Mouse (Mus musculus): Measurements from ENCODE around the gene Lrrc8d.

The Lrrc8d gene

DNA sequence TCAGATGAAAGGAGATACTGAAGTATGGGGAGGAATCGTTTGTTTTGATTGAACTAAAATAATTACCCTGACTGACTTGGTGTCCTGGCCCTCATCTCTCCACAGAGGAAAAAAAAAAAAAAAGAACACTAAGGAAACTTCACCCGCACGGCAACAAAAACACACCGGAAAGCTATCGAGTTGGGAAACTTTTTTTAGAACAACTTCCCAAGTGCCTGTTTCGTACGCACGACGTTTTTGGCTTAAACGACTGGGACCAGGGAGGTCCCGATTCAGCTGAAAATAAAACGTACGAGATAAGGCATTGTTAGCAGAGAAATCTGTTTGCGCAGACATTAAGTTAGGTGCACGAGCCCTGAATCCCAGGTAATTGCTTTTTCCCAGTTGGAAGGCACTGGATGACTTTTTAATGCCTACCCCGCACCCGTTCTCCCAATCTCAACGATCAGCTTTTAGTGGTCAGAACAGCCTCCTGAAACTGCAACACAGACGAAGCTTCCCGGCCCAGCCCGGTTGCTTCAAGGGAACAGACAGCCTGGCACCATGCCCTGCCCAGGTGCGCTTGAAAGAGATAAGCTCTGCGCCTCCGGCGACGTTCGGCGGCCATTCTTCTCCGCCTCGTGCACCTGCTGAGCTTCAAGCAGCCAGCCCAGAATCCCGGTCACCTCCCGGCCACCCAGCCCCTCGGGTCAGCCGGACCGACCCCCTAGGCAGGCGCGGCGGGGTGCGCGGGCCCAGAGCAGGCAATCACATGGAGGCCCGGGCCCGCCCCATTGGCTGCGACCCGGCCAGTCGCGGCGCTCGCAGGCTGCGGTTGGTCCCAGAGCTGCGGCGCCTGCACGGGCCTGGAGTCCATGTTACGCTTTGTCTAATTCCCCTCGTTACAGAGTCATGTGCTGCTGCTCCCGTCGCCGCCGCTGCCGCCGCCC is at the start of gene Lrrc8d:
Lrrc8d (plus strand) TSS at position 829 of the 929 bp plus-strand sequence.
- DNase-seq (ENCODE audit: low read depth, low spot score): peak; percentile 67

DNA sequence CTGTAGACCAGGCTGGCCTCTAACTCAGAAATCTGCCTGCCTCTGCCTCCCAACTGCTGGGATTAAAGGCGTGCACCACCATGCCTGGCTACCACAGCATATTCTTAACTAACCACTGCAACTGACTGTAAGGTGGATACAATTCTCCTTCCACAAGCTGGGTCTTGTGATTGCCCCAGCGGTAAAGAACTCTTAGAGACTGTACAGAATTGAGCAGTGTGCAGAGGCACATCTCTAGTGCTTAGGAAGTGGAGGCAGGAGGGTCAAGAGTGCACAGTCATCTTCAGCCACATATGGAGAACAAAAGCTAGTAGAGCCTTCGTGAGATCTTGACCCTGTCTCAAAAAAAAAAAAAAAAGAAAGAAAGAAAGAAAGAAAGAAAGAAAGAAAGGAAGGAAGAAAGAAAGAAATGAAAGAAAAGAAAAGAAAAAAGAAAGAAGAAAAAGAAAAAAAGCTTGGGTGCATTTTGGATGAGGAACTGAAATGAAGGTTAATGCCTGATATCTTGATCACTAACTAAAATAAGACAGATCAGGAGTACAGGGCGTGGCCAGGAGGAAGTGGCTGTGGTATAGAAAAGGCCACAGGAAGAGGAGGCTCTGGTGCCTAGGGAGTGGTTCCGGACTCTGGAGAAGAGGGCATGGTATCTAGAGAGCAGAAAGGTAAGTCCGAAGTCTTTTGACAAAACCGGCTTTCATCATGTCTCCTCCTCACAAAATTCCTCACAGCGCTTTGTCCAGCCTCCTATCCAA is 48.9 kb upstream of the Lrrc8d start:
- no peak for DNase-seq (ENCODE audit: low read depth, low spot score)

GRCm38 (mm10) chr5:105651561-105651991 is 48.2 kb upstream of the Lrrc8d start:
- DNase-seq (ENCODE audit: low read depth, low spot score): no peak

- no peak for DNase-seq (ENCODE audit: low read depth, low spot score)
Observed at GRCm38 (mm10) chr5:105654237-105655063, 45.3 kb upstream of the Lrrc8d start.

- no peak for DNase-seq (ENCODE audit: low read depth, low spot score)
Observed at GRCm38 (mm10) chr5:105655100-105655734, 44.6 kb upstream of the Lrrc8d start.

DNA sequence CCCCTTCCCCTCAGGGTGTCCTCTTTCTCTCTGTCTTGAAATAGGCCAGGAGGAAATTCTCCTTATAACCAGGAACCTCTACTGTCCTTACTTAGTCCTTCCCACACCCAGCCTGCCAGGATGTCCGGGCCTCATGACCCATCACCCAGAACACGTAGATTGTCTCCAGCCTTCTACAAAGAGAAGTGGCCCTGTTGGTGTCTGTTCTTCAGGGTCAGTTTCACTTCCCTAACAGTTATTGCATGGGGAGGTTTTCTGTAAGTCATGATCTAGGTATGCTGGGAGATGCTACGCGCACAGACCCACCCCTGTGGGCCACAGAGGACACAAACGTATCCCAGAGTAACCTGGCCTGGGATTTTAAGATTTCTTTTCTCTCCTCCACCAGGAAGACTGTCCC is 37.9 kb upstream of the Lrrc8d start:
- DNase-seq (ENCODE audit: low read depth, low spot score): no peak

GRCm38 (mm10) chr5:105666930-105667329 is 32.8 kb upstream of the Lrrc8d start:
- DNase-seq (ENCODE audit: low read depth, low spot score): no peak

GRCm38 (mm10) chr5:105667411-105667810 is 32.4 kb upstream of the Lrrc8d start:
- no peak for DNase-seq (ENCODE audit: low read depth, low spot score)

- no peak for DNase-seq (ENCODE audit: low read depth, low spot score)
Observed at GRCm38 (mm10) chr5:105669086-105669485, 30.7 kb upstream of the Lrrc8d start.

GRCm38 (mm10) chr5:105669508-105670353 is 30.0 kb upstream of the Lrrc8d start:
- DNase-seq (ENCODE audit: low read depth, low spot score): no peak

- DNase-seq (ENCODE audit: low read depth, low spot score): no peak
Observed at GRCm38 (mm10) chr5:105672332-105672731, 27.4 kb upstream of the Lrrc8d start.

DNA sequence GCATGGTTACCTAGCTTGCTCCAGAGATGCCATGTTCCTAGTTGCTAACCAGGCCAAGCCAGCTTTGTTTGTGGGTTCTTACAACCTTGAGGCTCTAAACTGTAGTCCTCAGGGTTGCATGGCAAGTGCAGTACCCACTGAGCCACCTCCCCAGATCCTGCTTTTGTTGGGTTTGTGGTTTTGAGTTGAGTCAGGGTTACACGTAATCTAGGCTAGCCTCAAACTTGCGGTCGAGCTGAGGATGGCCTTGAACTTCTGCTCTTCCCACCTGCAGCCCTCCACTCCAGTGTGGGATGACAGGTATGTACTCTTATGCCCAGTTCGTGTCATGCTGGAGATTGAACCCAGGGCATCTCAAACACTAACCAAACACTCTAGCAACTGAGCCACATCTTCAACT is 24.3 kb upstream of the Lrrc8d start:
- DNase-seq (ENCODE audit: low read depth, low spot score): no peak

GRCm38 (mm10) chr5:105677071-105677470 is 22.7 kb upstream of the Lrrc8d start:
- DNase-seq (ENCODE audit: low read depth, low spot score): no peak

- no peak for DNase-seq (ENCODE audit: low read depth, low spot score)
Observed at GRCm38 (mm10) chr5:105678243-105678642, 21.5 kb upstream of the Lrrc8d start.

DNA sequence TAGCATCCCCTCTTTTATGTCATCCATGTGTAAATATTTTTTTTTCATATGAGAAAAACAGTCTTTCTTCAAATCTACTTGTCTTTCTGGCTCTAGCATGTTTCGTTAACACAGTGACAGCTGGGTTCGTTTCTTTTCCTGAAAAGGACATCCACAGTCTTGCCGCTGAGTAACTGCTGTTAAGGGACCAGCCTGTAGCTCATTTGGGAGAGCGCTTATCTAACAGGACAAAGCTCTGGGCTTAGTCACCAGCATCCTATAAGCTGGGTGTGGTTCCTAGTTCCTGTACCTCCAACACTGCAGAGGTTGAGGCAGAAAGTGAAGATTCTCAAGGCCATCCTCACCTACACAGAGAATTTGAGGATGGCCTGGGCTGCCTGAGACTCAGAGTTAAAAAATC is 20.5 kb upstream of the Lrrc8d start:
- no peak for DNase-seq (ENCODE audit: low read depth, low spot score)

DNA sequence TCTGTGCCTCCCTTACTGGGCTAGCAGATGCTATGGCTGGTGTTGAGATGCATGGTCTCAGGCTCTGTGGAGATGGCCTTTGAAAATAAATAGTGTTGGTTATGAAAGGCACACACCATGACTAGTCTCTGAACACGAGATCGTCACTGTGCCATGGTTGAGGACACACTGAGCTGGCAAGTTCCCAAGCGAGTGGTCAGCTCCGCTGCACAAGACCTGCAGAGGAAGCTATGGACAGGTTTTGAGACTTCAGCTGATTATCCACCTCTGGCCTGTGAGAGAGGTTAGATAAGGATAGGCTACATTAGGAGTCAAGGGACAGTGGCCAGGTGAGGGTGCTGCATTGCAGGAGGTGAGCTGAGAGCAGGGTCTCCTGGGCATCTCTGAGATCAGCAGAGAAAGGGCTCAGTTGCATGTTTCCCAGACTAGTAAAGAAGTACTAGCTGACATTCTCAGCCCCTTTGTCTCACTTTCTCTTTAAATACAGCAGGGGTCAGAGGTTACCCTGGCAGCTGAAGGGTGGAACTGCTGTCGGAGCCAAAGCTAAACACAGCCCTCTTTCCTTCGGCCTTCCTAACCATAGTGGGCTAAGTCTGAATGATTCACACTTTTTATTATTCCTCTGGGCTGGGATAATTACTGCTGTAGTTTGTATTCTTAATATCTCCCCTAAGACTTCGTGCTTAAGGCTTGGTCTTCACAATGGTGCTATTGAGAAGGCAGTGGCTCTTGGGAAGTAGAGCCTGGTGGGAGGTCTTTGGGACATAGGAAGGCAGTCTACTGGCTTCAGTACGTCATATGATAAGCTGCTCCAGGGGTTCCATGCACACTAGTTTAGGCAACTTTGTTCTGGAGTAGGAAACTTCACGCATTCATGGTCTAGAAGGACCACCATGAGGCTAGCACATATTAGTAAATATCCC is 19.6 kb upstream of the Lrrc8d start:
- DNase-seq (ENCODE audit: low read depth, low spot score): no peak

DNA sequence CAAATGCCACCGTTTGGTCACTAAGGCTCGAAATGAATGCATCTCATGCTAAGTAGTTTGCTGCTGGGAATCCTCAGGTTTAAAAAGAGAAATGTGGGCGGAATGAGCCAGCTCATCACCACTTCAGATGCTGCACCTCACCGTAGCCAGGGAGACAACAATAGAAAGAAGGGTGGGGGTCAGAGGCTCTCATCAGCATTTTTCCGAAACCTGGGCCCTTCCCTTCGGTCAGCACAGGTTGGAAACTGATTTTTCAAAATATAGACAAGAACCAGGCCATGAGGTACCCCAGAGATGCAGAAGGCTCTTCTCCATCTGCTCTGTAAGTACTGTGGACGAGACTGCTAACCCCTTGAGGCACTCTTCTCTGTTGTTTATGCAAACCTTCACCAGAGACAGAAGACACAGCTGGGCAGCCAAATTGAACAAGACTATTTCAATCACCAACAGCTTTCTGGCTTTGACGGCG is 17.6 kb upstream of the Lrrc8d start:
- DNase-seq (ENCODE audit: low read depth, low spot score): peak; percentile 58

GRCm38 (mm10) chr5:105683912-105684350 is 15.8 kb upstream of the Lrrc8d start:
- no peak for DNase-seq (ENCODE audit: low read depth, low spot score)

Data from telencephalon, adult 2 months (tissue).